Mouse (Mus musculus): ENCODE data around the gene Apof.
"Not testable (repeated sequence)": the region's sequence is repeated elsewhere in the genome, so short reads cannot be mapped to it uniquely, and the experiment has no call there.

Apof gene

DNA sequence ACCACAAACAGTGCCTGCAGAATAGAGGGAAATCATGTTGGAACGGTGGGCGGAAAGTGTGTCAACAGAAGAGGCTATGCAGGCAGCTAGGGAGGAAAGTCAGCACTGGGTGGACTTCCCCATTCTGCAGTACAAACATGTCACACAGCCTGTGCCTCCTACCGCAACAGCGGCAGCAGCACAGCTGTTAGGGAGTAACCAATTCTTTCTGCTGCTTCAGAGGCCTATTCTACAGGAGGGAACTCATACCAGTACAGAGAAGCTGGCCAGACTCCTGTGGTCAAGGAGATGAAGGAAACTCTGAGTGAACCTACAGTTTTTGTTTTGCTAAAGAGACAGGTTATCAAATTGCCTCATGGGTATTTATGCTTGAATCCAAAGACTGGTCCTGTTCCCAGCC, 9.5 kb upstream of the Apof start:
- DNase-seq (ENCODE audit: low spot score in 2 of 2), result no peak

GRCm38 (mm10) chr10:128259946-128260345, 8.5 kb upstream of the Apof start:
- no peak for DNase-seq (ENCODE audit: low spot score in 2 of 2)

DNA sequence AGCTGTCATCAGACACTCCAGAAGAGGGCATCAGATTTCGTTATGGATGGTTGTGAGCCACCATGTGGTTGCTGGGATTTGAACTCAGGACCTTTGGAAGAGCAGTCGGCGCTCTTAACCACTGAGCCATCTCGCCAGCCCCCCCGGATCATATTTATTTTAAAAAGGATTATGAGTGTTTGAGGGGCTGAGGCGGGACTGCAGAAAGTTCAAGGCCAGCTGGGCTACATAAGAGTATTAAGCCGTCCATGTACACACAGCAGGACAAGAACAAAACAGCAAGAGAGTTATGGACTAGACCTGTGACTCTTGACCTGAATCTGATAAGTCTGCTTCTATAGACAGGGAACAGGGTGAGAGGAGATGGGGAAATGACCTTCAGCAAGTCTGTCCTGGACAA, 8.1 kb upstream of the Apof start:
- not testable (repeated sequence) for DNase-seq (ENCODE audit: low spot score in 2 of 2)

DNA sequence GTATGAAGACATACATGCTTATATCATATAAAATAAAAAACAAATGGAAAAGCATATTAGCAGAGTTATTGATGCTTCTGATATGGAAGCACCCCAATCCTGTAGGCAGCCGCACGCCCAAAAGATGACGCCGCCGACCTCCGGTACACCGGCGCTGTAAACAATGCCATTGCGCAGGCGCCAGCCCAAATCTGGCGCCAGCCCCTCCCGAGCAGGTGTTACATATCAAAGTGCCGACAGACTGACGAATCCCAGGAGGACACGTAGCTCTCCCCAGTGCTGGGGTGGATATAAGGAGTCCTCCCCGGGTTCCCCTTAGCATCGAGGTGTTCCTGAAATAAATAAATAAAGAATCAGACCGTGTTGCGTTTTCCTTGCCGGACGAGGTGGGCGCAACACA, 6.2 kb upstream of the Apof start:
- DNase-seq (ENCODE audit: low spot score in 2 of 2), result no peak

DNA sequence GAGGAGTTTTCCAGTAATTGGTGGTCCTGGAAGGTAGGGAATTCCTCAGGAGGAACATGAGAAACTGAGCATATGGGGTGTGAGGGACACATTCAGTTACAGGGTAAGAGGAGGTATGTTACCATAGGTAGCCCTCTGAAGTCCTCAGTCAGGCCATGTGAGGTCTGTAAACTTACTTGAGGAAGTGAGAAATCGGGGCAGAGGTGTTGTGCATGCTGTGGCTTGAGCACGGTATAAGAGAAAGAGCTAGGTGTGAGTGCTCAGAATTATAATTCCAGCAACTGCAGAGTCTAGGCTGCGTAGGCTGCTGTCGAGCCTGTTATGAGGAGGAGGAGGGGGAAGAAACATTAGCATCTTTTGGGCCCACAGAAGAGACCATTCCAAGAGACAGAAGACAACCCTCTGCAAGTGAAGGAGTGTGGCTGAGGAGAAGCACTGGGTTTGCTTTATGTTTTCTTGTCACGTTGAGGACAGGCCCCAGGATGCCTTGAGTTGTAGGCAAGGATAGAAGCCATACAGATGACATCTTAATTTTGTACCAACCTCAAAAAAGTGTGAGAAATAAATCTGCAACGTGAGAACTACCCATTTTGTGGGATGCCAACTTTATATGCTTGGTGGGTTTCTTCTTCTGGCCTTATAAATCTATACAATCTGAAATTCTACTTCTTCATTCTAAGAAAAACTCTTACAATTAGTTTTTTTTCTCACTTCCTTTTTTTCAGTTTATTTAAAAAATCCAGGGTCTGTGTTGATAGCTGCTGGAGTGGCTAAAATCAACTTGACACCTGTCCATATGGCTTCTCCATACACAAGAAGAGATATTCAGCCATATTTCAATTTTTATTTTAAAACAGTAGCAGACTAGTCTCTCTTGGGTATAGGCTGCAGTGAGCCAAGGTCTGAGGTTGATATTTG, 4.8 kb upstream of the Apof start:
- DNase-seq (ENCODE audit: low spot score in 2 of 2), result peak in 1 of 2 experiments; percentile 16

DNA sequence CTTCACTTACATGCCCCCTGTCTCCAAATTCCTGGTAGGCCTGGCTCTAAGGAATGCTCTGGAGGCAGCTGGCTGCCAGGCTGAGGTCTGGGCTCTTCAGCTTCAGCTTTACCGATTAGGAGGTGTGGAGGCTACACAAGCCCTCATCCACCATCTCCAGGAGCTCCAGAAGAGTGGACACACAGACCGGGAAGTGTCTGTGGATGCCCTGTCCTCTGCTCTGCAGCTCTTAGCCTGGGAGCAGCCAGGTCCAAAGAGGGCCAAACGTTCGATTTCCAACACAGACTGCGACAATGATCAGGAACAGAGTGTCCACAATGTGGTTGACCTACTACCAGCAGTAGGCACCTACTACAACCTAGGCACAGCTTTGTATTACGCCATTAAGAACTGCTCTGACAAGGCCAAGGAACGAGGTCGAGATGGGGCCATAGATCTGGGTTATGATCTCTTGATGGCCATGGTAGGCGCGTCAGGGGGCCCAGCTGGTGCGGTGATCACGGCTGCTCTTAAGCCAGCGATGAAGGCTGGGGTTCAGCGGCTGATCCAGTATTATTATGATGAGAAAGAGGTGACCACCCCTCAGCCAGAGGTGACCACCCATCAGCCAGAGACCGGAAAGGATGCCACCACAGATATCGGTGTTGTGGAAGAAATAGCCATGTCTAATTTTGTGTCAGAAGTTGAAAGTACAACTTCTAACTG, 887 bp downstream of the Apof start:
- DNase-seq (ENCODE audit: low spot score in 2 of 2), result no peak

DNA sequence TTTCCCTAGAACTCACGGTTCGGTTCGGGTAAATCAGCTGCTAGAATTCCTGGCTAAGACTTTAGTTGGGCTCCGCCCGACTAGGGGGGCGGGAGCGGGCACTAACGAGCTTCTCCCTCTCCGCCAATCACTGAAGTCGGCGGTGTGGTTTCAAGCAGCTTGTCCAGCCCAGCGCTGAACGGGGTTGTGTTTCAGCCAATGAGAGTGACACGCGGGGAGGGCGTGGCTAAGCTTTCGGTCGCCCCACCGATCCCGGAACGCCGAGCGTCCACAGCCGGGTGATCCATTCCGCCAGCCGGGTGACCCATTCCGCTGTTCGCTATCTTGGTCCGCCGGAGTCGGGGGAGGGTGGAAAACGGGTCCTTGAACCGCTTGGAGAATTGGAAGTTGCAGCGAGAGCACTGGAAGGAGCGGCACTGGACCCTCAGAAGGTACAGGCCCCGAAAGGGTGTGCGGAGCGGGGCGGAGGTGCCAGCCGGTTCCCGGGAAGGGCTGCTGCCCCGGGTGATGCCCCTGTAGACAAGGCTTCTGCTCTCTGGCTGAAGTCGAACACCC, 1.9 kb downstream of the Apof start, which contains the start of gene Stat2:
TSS of gene Stat2 (plus strand) at position 273 of the 555 bp plus-strand sequence.
- DNase-seq (ENCODE audit: low spot score in 2 of 2), result peak; percentile 98

GRCm38 (mm10) chr10:128270866-128271265, 2.4 kb downstream of the Apof start:
- no peak for DNase-seq (ENCODE audit: low spot score in 2 of 2)

GRCm38 (mm10) chr10:128271883-128272282, 3.4 kb downstream of the Apof start:
- no peak for DNase-seq (ENCODE audit: low spot score in 2 of 2)

DNA sequence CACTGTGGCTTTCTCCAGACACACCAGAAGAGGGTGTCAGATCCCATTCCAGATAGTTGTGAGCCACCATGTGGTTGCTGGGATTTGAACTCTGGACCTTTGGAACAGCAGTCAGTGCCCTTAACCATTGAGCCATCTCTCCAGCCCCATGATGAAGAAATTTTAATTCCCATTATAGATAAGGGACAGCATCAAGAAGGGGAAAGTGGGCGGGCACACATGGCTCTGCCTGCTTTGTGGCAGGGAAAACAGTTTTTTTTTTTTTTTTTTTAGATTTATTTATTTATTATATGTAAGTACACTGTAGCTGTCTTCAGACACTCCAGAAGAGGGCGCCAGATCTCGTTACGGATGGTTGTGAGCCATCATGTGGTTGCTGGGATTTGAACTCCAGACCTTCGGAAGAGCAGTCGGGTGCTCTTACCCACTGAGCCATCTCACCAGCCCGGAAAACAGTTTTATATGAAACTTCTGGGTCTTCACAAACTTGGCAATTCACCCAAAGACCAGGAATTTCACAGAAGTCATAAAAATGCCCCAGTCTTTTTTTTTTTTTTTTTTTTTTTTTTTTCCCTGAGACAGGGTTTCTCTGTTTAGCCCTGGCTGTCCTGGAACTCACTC, 4.5 kb downstream of the Apof start:
- not testable (repeated sequence) for DNase-seq (ENCODE audit: low spot score in 2 of 2)

DNA sequence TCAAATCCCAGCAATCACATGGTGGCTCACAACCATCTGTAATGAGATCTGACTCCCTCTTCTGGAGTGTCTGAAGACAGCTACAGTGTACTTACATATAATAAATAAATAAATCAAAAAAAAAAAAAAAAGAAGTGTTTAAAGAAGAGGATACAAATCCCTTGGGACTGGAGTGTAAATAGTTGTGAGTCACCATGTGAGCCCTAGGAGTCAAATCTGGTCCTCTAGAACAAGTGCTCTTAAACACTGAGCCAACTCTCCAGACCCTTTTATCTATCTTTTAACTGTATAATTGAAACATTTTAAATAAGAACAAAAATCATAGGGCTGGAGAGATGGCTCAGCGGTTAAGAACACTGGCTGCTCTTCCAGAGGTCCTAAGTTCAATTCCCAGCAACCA, 6.9 kb downstream of the Apof start:
- not testable (repeated sequence) for DNase-seq (ENCODE audit: low spot score in 2 of 2)

GRCm38 (mm10) chr10:128278158-128278557, 9.7 kb downstream of the Apof start:
- DNase-seq (ENCODE audit: low spot score in 2 of 2), result no peak

DNA sequence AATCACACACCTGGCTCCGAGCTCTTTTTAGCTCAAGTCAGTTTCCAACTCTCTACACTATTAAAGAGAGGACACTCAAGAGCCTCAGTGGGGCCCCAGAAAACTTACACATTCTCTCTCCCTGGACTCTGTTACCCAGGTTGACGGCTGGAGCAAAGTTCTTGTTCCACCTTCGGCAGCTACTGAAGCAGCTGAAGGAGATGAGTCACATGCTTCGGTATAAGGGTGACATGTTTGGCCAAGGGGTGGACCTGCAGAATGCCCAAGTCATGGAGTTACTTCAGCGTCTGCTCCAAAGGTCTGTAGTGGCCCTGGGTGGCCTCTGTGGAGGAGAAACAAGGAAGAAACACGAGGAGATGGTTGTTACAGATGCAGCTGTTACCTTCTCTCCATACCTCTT, 12.5 kb downstream of the Apof start:
- DNase-seq (ENCODE audit: low spot score in 2 of 2), result no peak

- no peak for DNase-seq (ENCODE audit: low spot score in 2 of 2)
These were observed 13.2 kb downstream of the Apof start for GRCm38 (mm10) chr10:128281682-128282081.

DNA sequence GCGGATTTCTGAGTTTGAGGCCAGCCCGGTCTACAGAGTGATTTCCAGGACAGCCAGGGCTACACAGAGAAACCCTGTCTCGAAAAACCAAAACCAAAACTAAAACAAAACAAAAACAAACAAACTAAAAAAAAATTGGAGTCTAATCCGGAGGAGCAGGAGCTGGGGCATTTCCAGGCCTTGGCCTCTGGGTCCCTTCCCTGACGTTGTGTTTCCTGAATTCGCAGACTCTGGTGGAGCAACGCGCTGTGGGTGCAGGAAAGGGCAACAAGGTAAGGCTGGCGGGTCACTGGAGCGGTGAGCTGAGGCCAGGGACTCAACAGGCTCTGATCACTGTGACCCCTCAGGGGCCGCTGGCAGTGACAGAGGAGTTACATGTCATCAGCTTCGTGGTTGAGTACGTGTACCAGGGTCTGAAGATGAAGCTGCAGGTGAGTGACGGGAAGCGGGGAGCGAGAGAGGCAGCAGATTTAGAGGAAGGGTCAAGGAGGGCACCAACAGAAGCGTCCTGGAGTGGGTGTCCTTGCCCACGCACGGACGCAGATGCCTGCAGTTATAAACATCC, 14.5 kb downstream of the Apof start:
- no peak for DNase-seq (ENCODE audit: low spot score in 2 of 2)

DNA sequence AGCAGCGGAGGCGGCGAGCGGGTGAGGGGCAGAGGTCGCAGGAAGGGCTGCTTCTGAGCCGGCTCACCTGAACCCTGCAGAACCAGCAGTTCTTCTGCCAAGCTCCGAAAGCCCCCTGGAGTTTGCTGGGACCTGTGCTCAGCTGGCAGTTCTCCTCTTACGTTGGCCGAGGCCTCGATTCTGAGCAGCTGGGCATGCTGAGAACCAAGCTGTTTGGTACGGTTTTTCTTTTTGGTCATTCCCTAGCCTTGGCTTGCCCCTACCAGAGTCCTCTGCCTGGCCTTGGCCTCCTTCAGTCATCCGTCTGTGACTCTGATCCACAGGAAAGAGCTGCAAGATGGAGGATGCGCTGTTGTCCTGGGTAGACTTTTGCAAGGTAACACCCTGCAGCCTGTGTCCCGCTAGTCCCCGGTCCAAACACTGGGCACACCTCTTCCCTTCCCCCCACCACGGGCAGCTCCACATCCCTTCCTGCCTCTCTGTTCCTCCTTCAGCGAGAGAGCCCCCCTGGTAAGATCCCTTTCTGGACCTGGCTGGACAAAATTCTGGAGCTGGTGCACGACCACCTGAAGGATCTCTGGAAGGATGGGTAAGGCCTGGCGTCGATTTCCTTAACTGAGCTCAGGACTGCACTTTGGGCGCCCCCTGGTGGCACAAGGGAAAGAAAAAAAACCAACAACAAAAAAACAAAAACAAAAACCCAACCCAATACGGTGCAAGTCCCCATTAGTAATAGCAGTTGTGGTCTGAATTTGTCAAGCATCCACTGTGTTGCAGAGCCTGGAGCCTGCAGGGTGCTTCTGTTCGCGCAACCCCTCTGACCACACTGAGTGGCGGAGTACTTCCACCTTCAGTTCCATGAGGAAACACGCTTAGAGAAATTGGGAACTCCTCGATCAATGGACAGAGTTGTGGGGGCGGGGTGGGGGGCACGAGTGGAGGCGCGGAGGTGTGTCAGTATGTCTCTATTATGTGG, 15.4 kb downstream of the Apof start:
- peak; percentile 73 to 74 for DNase-seq (ENCODE audit: low spot score in 2 of 2)

DNA sequence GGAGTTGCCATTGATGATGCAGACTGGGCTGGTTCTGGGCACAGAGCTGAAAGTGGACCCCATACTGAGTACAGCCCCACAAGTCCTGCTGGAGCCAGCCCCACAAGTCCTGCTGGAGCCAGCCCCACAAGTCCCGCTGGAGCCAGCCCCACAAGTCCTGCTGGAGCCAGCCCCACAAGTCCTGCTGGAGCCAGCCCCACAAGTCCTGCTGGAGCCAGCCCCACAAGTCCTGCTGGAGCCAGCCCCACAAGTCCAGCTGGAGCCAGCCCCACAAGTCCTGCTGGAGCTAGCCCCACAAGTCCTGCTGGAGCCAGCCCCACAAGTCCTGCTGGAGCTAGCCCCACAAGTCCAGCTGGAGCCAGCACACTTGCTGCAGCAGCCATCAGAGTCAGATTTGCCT, 22.1 kb downstream of the Apof start:
- not testable (repeated sequence) for DNase-seq (ENCODE audit: low spot score in 2 of 2)

- no peak for DNase-seq (ENCODE audit: low spot score in 2 of 2)
These were observed 28.1 kb downstream of the Apof start for GRCm38 (mm10) chr10:128296370-128297090.

DNA sequence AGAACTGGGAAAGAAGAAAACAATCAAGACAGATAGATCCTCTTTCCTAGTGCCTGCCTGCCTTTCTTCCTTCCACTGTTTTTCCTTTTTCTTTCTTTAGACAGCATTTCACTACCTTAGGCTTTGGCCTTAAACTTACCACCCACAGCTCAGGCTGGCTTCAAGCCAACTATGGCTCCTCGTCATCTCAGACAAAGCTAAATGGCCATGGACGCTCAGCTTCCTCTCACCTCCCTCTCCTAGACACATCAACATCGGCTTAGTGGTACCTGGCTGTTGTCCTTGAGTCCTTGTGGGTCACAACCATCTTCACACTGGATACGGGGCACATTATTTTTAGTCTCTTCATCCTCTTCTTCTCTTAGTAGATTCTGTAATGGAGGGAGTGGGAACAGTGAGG, 28.8 kb downstream of the Apof start:
- DNase-seq (ENCODE audit: low spot score in 2 of 2), result no peak

- DNase-seq (ENCODE audit: low spot score in 2 of 2), result no peak
These were observed 29.2 kb downstream of the Apof start for GRCm38 (mm10) chr10:128297622-128298021.
